Mouse (Mus musculus): ENCODE measurements around the gene Fam129a. TPM values are rescaled to one million over a fixed set of nuclear protein-coding genes. Genes with fewer than 3 reads are reported as not detected.

The Fam129a gene
- polyA plus RNA-seq, 1 experiment from 2014 or later = 13.1 TPM

DNA sequence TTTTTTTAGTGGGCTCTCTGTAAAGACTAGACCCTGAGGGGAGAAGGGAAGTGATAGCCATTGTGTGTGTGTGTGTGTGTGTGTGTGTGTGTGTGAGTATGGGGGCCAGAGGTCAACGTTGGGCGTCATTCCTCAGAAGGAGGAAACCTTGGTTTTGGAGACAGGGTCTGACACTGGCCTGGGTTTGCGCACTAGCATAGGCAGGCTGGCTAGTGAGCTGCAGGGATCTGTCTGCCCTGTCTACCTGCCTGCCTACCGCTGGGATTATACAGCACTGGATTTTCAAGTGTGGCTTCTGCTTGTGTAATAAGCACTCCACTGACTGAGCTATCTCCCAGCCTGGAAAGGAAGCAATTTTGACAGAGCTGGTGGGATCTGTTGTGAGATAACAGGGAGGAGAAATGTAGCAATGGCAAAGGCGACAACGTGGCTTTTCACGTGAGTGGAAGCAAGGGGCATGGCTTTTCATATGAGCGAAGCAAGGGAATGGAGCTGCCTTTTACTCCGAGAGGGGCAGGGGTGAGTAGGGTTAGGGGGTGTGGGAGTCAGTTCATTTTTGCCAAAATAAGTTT, 66.5 kb downstream of the Fam129a start:
- H3K9me3 ChIP-seq (ENCODE audit: low read length) = no peaks in the 10 kb centered on the region
- no peak overlapping the region for H3K9ac ChIP-seq (replicated peaks; ENCODE audit: low read depth)
- H3K4me2 ChIP-seq (replicated peaks; ENCODE audit: low read depth, low read length) = no peak overlapping the region
- H3K4me1 ChIP-seq (ENCODE audit: insufficient read depth, low read depth, low read length) = no peaks in the 10 kb centered on the region
- no peak for DNase-seq (ENCODE audit: low spot score)
- H3K4me3 ChIP-seq (ENCODE audit: low read depth, low read length) = no peak overlapping the region
- TF ChIP-seq CTCF (IDR thresholded peaks at IDR 0.05) (no peak), EP300 (IDR thresholded peaks at IDR 0.05) (no peak)
- WGBS = 77% methylated on average over 9 of the region's 9 CpGs
- H3K27ac ChIP-seq (ENCODE audit: low read length) = no peak overlapping the region
- no peak for ATAC-seq
- no peaks in the 10 kb centered on the region for H3K36me3 ChIP-seq (ENCODE audit: insufficient read depth, low read length)
- no peaks in the 10 kb centered on the region for H3K27me3 ChIP-seq (replicated peaks; ENCODE audit: insufficient read depth, low read length)

- H3K27me3 ChIP-seq (replicated peaks; ENCODE audit: insufficient read depth, low read length) = no peaks in the 10 kb centered on the region
- no peaks in the 10 kb centered on the region for H3K36me3 ChIP-seq (ENCODE audit: insufficient read depth, low read length)
- ATAC-seq = no peak
- no peaks in the 10 kb centered on the region for H3K4me1 ChIP-seq (ENCODE audit: insufficient read depth, low read depth, low read length)
- H3K9ac ChIP-seq (replicated peaks; ENCODE audit: low read depth) = no peak overlapping the region
- H3K27ac ChIP-seq (ENCODE audit: low read length) = no peak overlapping the region
- no peak overlapping the region for H3K4me2 ChIP-seq (replicated peaks; ENCODE audit: low read depth, low read length)
- TF ChIP-seq CTCF (IDR thresholded peaks at IDR 0.05) (no peak), EP300 (IDR thresholded peaks at IDR 0.05) (no peak)
- H3K4me3 ChIP-seq (ENCODE audit: low read depth, low read length) = no peak overlapping the region
- no peaks in the 10 kb centered on the region for H3K9me3 ChIP-seq (ENCODE audit: low read length)
- WGBS = 70% methylated on average over 5 of the region's 5 CpGs
- no peak for DNase-seq (ENCODE audit: low spot score)
Observed at GRCm38 (mm10) chr1:151638357-151638756, 67.4 kb downstream of the Fam129a start.

- 81% methylated on average over 2 of the region's 2 CpGs for WGBS
- DNase-seq (ENCODE audit: low spot score) = no peak
Observed at GRCm38 (mm10) chr1:151638770-151639169, 67.8 kb downstream of the Fam129a start.

DNA sequence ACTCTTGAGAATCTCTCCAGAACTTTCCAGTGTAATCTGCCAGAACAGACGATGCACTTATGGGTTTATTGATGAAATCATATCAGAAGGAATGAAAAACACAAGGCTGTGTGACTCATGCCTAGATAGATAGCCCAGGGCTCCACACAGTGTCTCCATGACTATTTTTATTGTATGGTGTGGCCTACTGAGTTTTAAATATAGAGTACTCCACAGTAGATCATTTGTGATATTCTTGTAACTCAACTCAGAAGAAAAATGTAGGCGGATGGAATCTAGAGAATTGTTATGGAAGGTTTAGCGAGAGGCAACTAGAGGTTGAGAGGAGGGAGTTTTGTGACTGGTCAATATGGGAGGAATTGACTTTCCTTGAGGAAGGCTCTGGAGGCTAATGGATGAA, 75.4 kb downstream of the Fam129a start:
- Histone ChIP-seq H3K4me2 (replicated peaks; ENCODE audit: low read depth, low read length) (no peak overlapping the region), H3K36me3 (ENCODE audit: insufficient read depth, low read length) (no peaks in the 10 kb centered on the region), H3K4me3 (ENCODE audit: low read depth, low read length) (no peak overlapping the region), H3K27me3 (replicated peaks; ENCODE audit: insufficient read depth, low read length) (no peaks in the 10 kb centered on the region), H3K9me3 (ENCODE audit: low read length) (no peaks in the 10 kb centered on the region), H3K27ac (ENCODE audit: low read length) (no peak overlapping the region), H3K4me1 (ENCODE audit: insufficient read depth, low read depth, low read length) (no peaks in the 10 kb centered on the region), H3K9ac (replicated peaks; ENCODE audit: low read depth) (no peak overlapping the region)
- DNase-seq (ENCODE audit: low spot score) (no peak), ATAC-seq (no peak)
- TF ChIP-seq EP300 (IDR thresholded peaks at IDR 0.05) = no peak
- no peak for TF ChIP-seq CTCF (IDR thresholded peaks at IDR 0.05)
- 83% methylated on average over 3 of the region's 3 CpGs for WGBS

More at GRCm38 (mm10) chr1:151638770-151639169, 67.8 kb downstream of the Fam129a start:
- TF ChIP-seq CTCF (IDR thresholded peaks at IDR 0.05) (no peak), EP300 (IDR thresholded peaks at IDR 0.05) (no peak)
- no peak overlapping the region for H3K9ac ChIP-seq (replicated peaks; ENCODE audit: low read depth)
- no peak overlapping the region for H3K4me3 ChIP-seq (ENCODE audit: low read depth, low read length)
- no peaks in the 10 kb centered on the region for H3K4me1 ChIP-seq (ENCODE audit: insufficient read depth, low read depth, low read length)
- H3K27ac ChIP-seq (ENCODE audit: low read length) = no peak overlapping the region
- ATAC-seq = no peak
- H3K27me3 ChIP-seq (replicated peaks; ENCODE audit: insufficient read depth, low read length) = no peaks in the 10 kb centered on the region
- no peaks in the 10 kb centered on the region for H3K9me3 ChIP-seq (ENCODE audit: low read length)
- H3K4me2 ChIP-seq (replicated peaks; ENCODE audit: low read depth, low read length) = no peak overlapping the region
- H3K36me3 ChIP-seq (ENCODE audit: insufficient read depth, low read length) = no peaks in the 10 kb centered on the region

DNA sequence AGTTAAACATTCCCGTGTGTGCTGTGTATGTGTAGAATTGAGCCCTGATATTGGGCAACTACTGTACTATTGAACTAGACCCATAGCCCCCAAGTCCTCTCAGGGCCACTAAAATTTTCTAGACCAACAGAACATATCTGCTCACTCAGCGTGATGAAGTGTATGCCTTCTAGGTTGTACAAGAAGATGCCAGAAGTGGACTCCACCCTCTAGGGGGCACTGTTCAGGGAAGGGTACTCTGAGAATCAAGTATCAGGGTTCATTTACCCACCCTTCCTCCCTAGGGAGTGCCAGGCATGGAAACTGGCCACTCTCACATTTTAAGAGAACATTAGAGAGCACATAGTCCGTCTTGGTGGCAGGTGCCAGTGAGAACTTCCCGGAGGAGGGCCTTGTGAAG, 77.1 kb downstream of the Fam129a start:
- Histone ChIP-seq H3K27me3 (replicated peaks; ENCODE audit: insufficient read depth, low read length) (no peaks in the 10 kb centered on the region), H3K9ac (replicated peaks; ENCODE audit: low read depth) (no peak overlapping the region), H3K4me2 (replicated peaks; ENCODE audit: low read depth, low read length) (no peak overlapping the region), H3K9me3 (ENCODE audit: low read length) (no peaks in the 10 kb centered on the region), H3K27ac (ENCODE audit: low read length) (no peak overlapping the region), H3K4me1 (ENCODE audit: insufficient read depth, low read depth, low read length) (no peaks in the 10 kb centered on the region), H3K36me3 (ENCODE audit: insufficient read depth, low read length) (no peaks in the 10 kb centered on the region), H3K4me3 (ENCODE audit: low read depth, low read length) (no peak overlapping the region)
- TF ChIP-seq EP300 (IDR thresholded peaks at IDR 0.05) (no peak), CTCF (IDR thresholded peaks at IDR 0.05) (peak; percentile 39)
- peak; percentile 12 for DNase-seq (ENCODE audit: low spot score)
- ATAC-seq = no peak
- 87% methylated on average over 4 of the region's 4 CpGs for WGBS

- H3K4me2 ChIP-seq (replicated peaks; ENCODE audit: low read depth, low read length) = no peak overlapping the region
- H3K4me3 ChIP-seq (ENCODE audit: low read depth, low read length) = no peak overlapping the region
- no peak for DNase-seq (ENCODE audit: low spot score)
- H3K9ac ChIP-seq (replicated peaks; ENCODE audit: low read depth) = no peak overlapping the region
- no peaks in the 10 kb centered on the region for H3K4me1 ChIP-seq (ENCODE audit: insufficient read depth, low read depth, low read length)
- no peaks in the 10 kb centered on the region for H3K36me3 ChIP-seq (ENCODE audit: insufficient read depth, low read length)
- H3K27me3 ChIP-seq (replicated peaks; ENCODE audit: insufficient read depth, low read length) = no peaks in the 10 kb centered on the region
- ATAC-seq = no peak
- no peak for TF ChIP-seq CTCF (IDR thresholded peaks at IDR 0.05)
- TF ChIP-seq EP300 (IDR thresholded peaks at IDR 0.05) = no peak
- no peak overlapping the region for H3K27ac ChIP-seq (ENCODE audit: low read length)
- WGBS = 75% methylated on average over 7 of the region's 7 CpGs
- no peaks in the 10 kb centered on the region for H3K9me3 ChIP-seq (ENCODE audit: low read length)
Observed at GRCm38 (mm10) chr1:151657042-151657605, 86.1 kb downstream of the Fam129a start.

Measured in lung, postnatal 0 days (tissue).